Mouse (Mus musculus) cerebellum, postnatal 4 days (tissue): Measurements from ENCODE around the gene Cdk17.

Experiments used
- DNase-seq, 2 experiments: peaks; one replicate each; pipeline ENCODE4 v3.0.0; 2022; ENCODE audit warnings: low spot score in 2 of 2, mixed read lengths in 1 of 2

Gene Cdk17

GRCm38 (mm10) chr10:93167311-93167710 is 6.6 kb downstream of the Cdk17 start:
- DNase-seq: no peak

- no peak for DNase-seq
Measured at GRCm38 (mm10) chr10:93168067-93168466, 7.4 kb downstream of the Cdk17 start.

- DNase-seq: no peak
Measured at GRCm38 (mm10) chr10:93171182-93171855, 10.6 kb downstream of the Cdk17 start.

- DNase-seq: no peak
Measured at GRCm38 (mm10) chr10:93177471-93177870, 16.8 kb downstream of the Cdk17 start.

GRCm38 (mm10) chr10:93177874-93178273 is 17.2 kb downstream of the Cdk17 start:
- no peak for DNase-seq

GRCm38 (mm10) chr10:93178662-93179061 is 18.0 kb downstream of the Cdk17 start:
- no peak for DNase-seq

- DNase-seq: no peak
Measured at GRCm38 (mm10) chr10:93179669-93180460, 19.2 kb downstream of the Cdk17 start.

- no peak for DNase-seq
Measured at GRCm38 (mm10) chr10:93184351-93184976, 23.8 kb downstream of the Cdk17 start.

GRCm38 (mm10) chr10:93188440-93188999 is 27.8 kb downstream of the Cdk17 start:
- no peak for DNase-seq

GRCm38 (mm10) chr10:93190475-93191262 is 30.0 kb downstream of the Cdk17 start:
- no peak for DNase-seq

GRCm38 (mm10) chr10:93197092-93197491 is 36.4 kb downstream of the Cdk17 start:
- DNase-seq: no peak

- no peak for DNase-seq
Measured at GRCm38 (mm10) chr10:93198958-93199357, 38.3 kb downstream of the Cdk17 start.

GRCm38 (mm10) chr10:93201846-93202458 is 41.3 kb downstream of the Cdk17 start:
- no peak for DNase-seq

GRCm38 (mm10) chr10:93205287-93205956 is 44.7 kb downstream of the Cdk17 start:
- no peak for DNase-seq

- no peak for DNase-seq
Measured at GRCm38 (mm10) chr10:93207176-93207575, 46.5 kb downstream of the Cdk17 start.

GRCm38 (mm10) chr10:93212699-93213098 is 52.0 kb downstream of the Cdk17 start:
- DNase-seq: no peak

GRCm38 (mm10) chr10:93213339-93213738 is 52.7 kb downstream of the Cdk17 start:
- DNase-seq: no peak

GRCm38 (mm10) chr10:93214251-93214650 is 53.6 kb downstream of the Cdk17 start:
- DNase-seq: no peak

- no peak for DNase-seq
Measured at GRCm38 (mm10) chr10:93215051-93215763, 54.5 kb downstream of the Cdk17 start.

GRCm38 (mm10) chr10:93225751-93226150 is 65.1 kb downstream of the Cdk17 start:
- no peak for DNase-seq
